Mouse (Mus musculus): ENCODE results near the gene Pitx1. TPM values are rescaled to one million over a fixed set of nuclear protein-coding genes. Genes with fewer than 3 reads are reported as not detected.

The Pitx1 gene
- polyA plus RNA-seq (2015; fragmentation: Nextera tagmentation; extraction: Ambion mirVana), result 0.36 and 0.47 TPM in 2 replicates

- under 1% methylated on average over 36 of the region's 36 CpGs for WGBS
- Histone ChIP-seq H3K9me3 (ENCODE audit: control insufficient read depth, low read length) (no peaks in the 10 kb centered on the region), H3K4me2 (ENCODE audit: low read depth, low read length) (no peak within 1 kb of the TSS), H3K27ac (ENCODE audit: low read length) (no peak within 1 kb of the TSS), H3K4me3 (ENCODE audit: low read length) (no peak within 1 kb of the TSS), H3K36me3 (ENCODE audit: control insufficient read depth, insufficient read depth, low read length) (no peaks in the 10 kb centered on the region), H3K27me3 (ENCODE audit: control insufficient read depth, insufficient read depth, low read depth, low read length) (peaks cover 97% of the 10 kb centered on the region), H3K4me1 (replicated peaks; ENCODE audit: control insufficient read depth, insufficient read depth, low read length) (no peaks in the 10 kb centered on the region; the same call in 1 of the 2 replicates), H3K9ac (ENCODE audit: low read length) (no peak within 1 kb of the TSS)
- ATAC-seq (ENCODE audit: low read depth), result no peak
These were observed at the start of gene Pitx1 for GRCm38 (mm10) chr13:55836142-55836625. TSS of gene Pitx1 (minus strand) at chr13:55836192.

- Histone ChIP-seq H3K9me3 (ENCODE audit: control insufficient read depth, low read length) (no peaks in the 10 kb centered on the region), H3K27me3 (ENCODE audit: control insufficient read depth, insufficient read depth, low read depth, low read length) (no peaks in the 10 kb centered on the region), H3K36me3 (ENCODE audit: control insufficient read depth, insufficient read depth, low read length) (no peaks in the 10 kb centered on the region), H3K4me3 (ENCODE audit: low read length) (no peak overlapping the region), H3K4me1 (replicated peaks; ENCODE audit: control insufficient read depth, insufficient read depth, low read length) (peaks cover 3% of the 10 kb centered on the region; the same call in 1 of the 2 replicates), H3K9ac (ENCODE audit: low read length) (0 out of 2 replicates have a peak overlapping the region, but pooled peaks have one; percentile 21), H3K27ac (ENCODE audit: low read length) (peak overlapping the region; percentile 54), H3K4me2 (ENCODE audit: low read depth, low read length) (no peak overlapping the region)
- peak; percentile 83 for ATAC-seq (ENCODE audit: low read depth)
- WGBS, result 34% methylated on average over 16 of the region's 16 CpGs
These were observed 45.6 kb upstream of the Pitx1 start for GRCm38 (mm10) chr13:55881431-55882202.

- H3K36me3 ChIP-seq (ENCODE audit: control insufficient read depth, insufficient read depth, low read length), result no peaks in the 10 kb centered on the region
- no peak overlapping the region for H3K4me2 ChIP-seq (ENCODE audit: low read depth, low read length)
- 78% methylated on average over 4 of the region's 4 CpGs for WGBS
- H3K9ac ChIP-seq (ENCODE audit: low read length), result no peak overlapping the region
- ATAC-seq (ENCODE audit: low read depth), result no peak
- no peak overlapping the region for H3K27ac ChIP-seq (ENCODE audit: low read length)
- no peaks in the 10 kb centered on the region for H3K27me3 ChIP-seq (ENCODE audit: control insufficient read depth, insufficient read depth, low read depth, low read length)
- peaks cover 3% of the 10 kb centered on the region; the same call in 1 of the 2 replicates for H3K4me1 ChIP-seq (replicated peaks; ENCODE audit: control insufficient read depth, insufficient read depth, low read length)
- no peak overlapping the region for H3K4me3 ChIP-seq (ENCODE audit: low read length)
- H3K9me3 ChIP-seq (ENCODE audit: control insufficient read depth, low read length), result no peaks in the 10 kb centered on the region
These were observed 42.4 kb upstream of the Pitx1 start for GRCm38 (mm10) chr13:55878353-55878752.

- H3K27ac ChIP-seq (ENCODE audit: low read length), result no peak overlapping the region
- H3K9ac ChIP-seq (ENCODE audit: low read length), result no peak overlapping the region
- H3K27me3 ChIP-seq (ENCODE audit: control insufficient read depth, insufficient read depth, low read depth, low read length), result no peaks in the 10 kb centered on the region
- H3K4me1 ChIP-seq (replicated peaks; ENCODE audit: control insufficient read depth, insufficient read depth, low read length), result peaks cover 4% of the 10 kb centered on the region; the same call in 1 of the 2 replicates
- no peak overlapping the region for H3K4me2 ChIP-seq (ENCODE audit: low read depth, low read length)
- no peaks in the 10 kb centered on the region for H3K36me3 ChIP-seq (ENCODE audit: control insufficient read depth, insufficient read depth, low read length)
- no peak overlapping the region for H3K4me3 ChIP-seq (ENCODE audit: low read length)
- peaks cover 3% of the 10 kb centered on the region; the same call in 1 of the 2 replicates for H3K9me3 ChIP-seq (ENCODE audit: control insufficient read depth, low read length)
- WGBS, result 61% methylated on average over 7 of the region's 7 CpGs
- no peak for ATAC-seq (ENCODE audit: low read depth)
These were observed 35.4 kb upstream of the Pitx1 start for GRCm38 (mm10) chr13:55871410-55871809.

GRCm38 (mm10) chr13:55870001-55870400 lies 34.0 kb upstream of the Pitx1 start:
- H3K27ac ChIP-seq (ENCODE audit: low read length), result no peak overlapping the region
- no peaks in the 10 kb centered on the region for H3K36me3 ChIP-seq (ENCODE audit: control insufficient read depth, insufficient read depth, low read length)
- ATAC-seq (ENCODE audit: low read depth), result no peak
- no peaks in the 10 kb centered on the region for H3K27me3 ChIP-seq (ENCODE audit: control insufficient read depth, insufficient read depth, low read depth, low read length)
- no peak overlapping the region for H3K4me3 ChIP-seq (ENCODE audit: low read length)
- no peak overlapping the region for H3K9ac ChIP-seq (ENCODE audit: low read length)
- H3K4me1 ChIP-seq (replicated peaks; ENCODE audit: control insufficient read depth, insufficient read depth, low read length), result peaks cover 4% of the 10 kb centered on the region; the same call in 1 of the 2 replicates
- WGBS, result 92% methylated on average over 1 of the region's 1 CpGs
- H3K4me2 ChIP-seq (ENCODE audit: low read depth, low read length), result no peak overlapping the region
- peaks cover 3% of the 10 kb centered on the region; the same call in 1 of the 2 replicates for H3K9me3 ChIP-seq (ENCODE audit: control insufficient read depth, low read length)

- Histone ChIP-seq H3K4me3 (ENCODE audit: low read length) (no peak overlapping the region), H3K4me1 (replicated peaks; ENCODE audit: control insufficient read depth, insufficient read depth, low read length) (peaks cover 4% of the 10 kb centered on the region; the same call in 1 of the 2 replicates), H3K27ac (ENCODE audit: low read length) (no peak overlapping the region), H3K9me3 (ENCODE audit: control insufficient read depth, low read length) (peaks cover 3% of the 10 kb centered on the region; the same call in 1 of the 2 replicates), H3K9ac (ENCODE audit: low read length) (no peak overlapping the region), H3K4me2 (ENCODE audit: low read depth, low read length) (no peak overlapping the region), H3K27me3 (ENCODE audit: control insufficient read depth, insufficient read depth, low read depth, low read length) (no peaks in the 10 kb centered on the region), H3K36me3 (ENCODE audit: control insufficient read depth, insufficient read depth, low read length) (no peaks in the 10 kb centered on the region)
- 19% methylated on average over 13 of the region's 13 CpGs for WGBS
- no peak for ATAC-seq (ENCODE audit: low read depth)
These were observed 31.6 kb upstream of the Pitx1 start for GRCm38 (mm10) chr13:55867540-55868103.

GRCm38 (mm10) chr13:55860483-55860882 lies 24.5 kb upstream of the Pitx1 start:
- Histone ChIP-seq H3K4me1 (replicated peaks; ENCODE audit: control insufficient read depth, insufficient read depth, low read length) (peaks cover 5% of the 10 kb centered on the region; the same call in 1 of the 2 replicates), H3K36me3 (ENCODE audit: control insufficient read depth, insufficient read depth, low read length) (no peaks in the 10 kb centered on the region), H3K9me3 (ENCODE audit: control insufficient read depth, low read length) (no peaks in the 10 kb centered on the region), H3K27ac (ENCODE audit: low read length) (no peak overlapping the region), H3K9ac (ENCODE audit: low read length) (no peak overlapping the region), H3K4me2 (ENCODE audit: low read depth, low read length) (no peak overlapping the region), H3K4me3 (ENCODE audit: low read length) (no peak overlapping the region), H3K27me3 (ENCODE audit: control insufficient read depth, insufficient read depth, low read depth, low read length) (peaks cover 5% of the 10 kb centered on the region; the same call in 1 of the 2 replicates)
- 67% methylated on average over 10 of the region's 10 CpGs for WGBS
- ATAC-seq (ENCODE audit: low read depth), result no peak

DNA sequence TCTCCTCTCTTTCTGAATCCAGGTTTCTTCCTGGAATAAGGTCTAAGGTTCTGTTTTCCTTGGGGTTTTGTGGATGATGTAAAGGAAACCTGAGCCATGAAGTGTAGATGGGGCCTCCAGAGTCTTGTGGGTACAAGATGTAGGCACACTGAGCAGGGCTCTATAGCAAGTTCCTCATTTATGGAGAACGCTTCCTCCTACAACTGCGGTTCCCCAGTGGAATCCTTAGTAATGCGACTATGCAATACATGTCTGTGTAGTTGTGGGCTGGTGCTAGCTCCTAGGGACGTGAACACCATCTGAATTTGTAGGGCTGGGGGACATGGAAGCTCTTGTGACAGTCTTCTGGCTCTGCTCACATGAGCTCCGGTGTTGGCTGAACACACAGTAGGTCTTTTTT lies 22.5 kb upstream of the Pitx1 start:
- 88% methylated on average over 5 of the region's 5 CpGs for WGBS
- H3K4me1 ChIP-seq (replicated peaks; ENCODE audit: control insufficient read depth, insufficient read depth, low read length), result peaks cover 7% of the 10 kb centered on the region; the same call in 1 of the 2 replicates
- H3K27me3 ChIP-seq (ENCODE audit: control insufficient read depth, insufficient read depth, low read depth, low read length), result peaks cover 5% of the 10 kb centered on the region; the same call in 1 of the 2 replicates
- H3K36me3 ChIP-seq (ENCODE audit: control insufficient read depth, insufficient read depth, low read length), result no peaks in the 10 kb centered on the region
- H3K4me2 ChIP-seq (ENCODE audit: low read depth, low read length), result no peak overlapping the region
- no peak overlapping the region for H3K27ac ChIP-seq (ENCODE audit: low read length)
- H3K9me3 ChIP-seq (ENCODE audit: control insufficient read depth, low read length), result no peaks in the 10 kb centered on the region
- no peak overlapping the region for H3K4me3 ChIP-seq (ENCODE audit: low read length)
- no peak for ATAC-seq (ENCODE audit: low read depth)
- H3K9ac ChIP-seq (ENCODE audit: low read length), result no peak overlapping the region

DNA sequence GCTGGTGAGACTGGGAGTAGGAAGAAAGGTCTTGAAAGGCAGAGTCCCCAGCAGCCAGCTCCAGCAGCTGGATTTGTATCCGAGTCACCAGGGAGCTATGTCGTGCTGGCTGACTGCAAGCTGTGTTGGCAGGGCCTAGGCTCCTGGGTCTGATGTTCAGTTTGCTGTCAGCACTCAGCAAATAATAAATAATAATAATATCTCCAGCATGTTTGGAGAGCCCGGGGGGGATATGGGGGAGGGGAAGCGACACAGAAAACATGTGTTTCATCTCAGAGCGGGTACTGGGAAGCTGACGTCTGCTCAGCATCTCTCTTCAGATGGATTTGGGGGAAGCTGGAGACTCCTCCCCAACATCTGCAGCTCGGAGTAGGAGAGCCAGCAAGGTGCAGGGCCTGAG lies 19.8 kb upstream of the Pitx1 start:
- Histone ChIP-seq H3K4me3 (ENCODE audit: low read length) (no peak overlapping the region), H3K4me2 (ENCODE audit: low read depth, low read length) (no peak overlapping the region), H3K27me3 (ENCODE audit: control insufficient read depth, insufficient read depth, low read depth, low read length) (peaks cover 3% of the 10 kb centered on the region; the same call in 1 of the 2 replicates), H3K36me3 (ENCODE audit: control insufficient read depth, insufficient read depth, low read length) (no peaks in the 10 kb centered on the region), H3K4me1 (replicated peaks; ENCODE audit: control insufficient read depth, insufficient read depth, low read length) (peaks cover 7% of the 10 kb centered on the region; the same call in 1 of the 2 replicates), H3K27ac (ENCODE audit: low read length) (no peak overlapping the region), H3K9me3 (ENCODE audit: control insufficient read depth, low read length) (no peaks in the 10 kb centered on the region), H3K9ac (ENCODE audit: low read length) (no peak overlapping the region)
- WGBS, result 35% methylated on average over 7 of the region's 7 CpGs
- ATAC-seq (ENCODE audit: low read depth), result peak; percentile 91

All from lung, embryonic 16.5 days (tissue).